Mouse (Mus musculus) left cerebral cortex, postnatal 10 days (tissue): ENCODE results near the gene Tmem184c. TPM values are rescaled to one million over a fixed set of nuclear protein-coding genes. Genes with fewer than 3 reads are reported as not detected.
A peak's percentile ranks its signal among the peaks of the same experiment; 100 is the strongest.

ENCODE experiments used
- DNase-seq, 2 experiments: peaks; one replicate each; pipeline ENCODE4 v3.0.0; 2021 to 2022; ENCODE audit warnings: low spot score in 2 of 2, mixed read lengths in 1 of 2; ENCODE audit errors: extremely low spot score in 1 of 2
- intact Hi-C: fragments of 180-260 bp; cut with DNase I; formaldehyde crosslinking; loops from one replicate; pipeline ENCODE4 v1.15.1; 2025
- total RNA-seq, 2 experiments: library from RNA; stranded (reverse); gene quantifications; 2 replicates each; pipeline ENCODE4 v1.2.3; 2021

Gene Tmem184c
- total RNA-seq, 2 experiments from 2014 or later: 55.4 to 55.5 TPM

- DNase-seq: peak in 1 of 2 experiments; percentile 25
- intact Hi-C loops: no loop called here
These were observed 60.5 kb downstream of the Tmem184c start for GRCm38 (mm10) chr8:77549881-77550580.

- intact Hi-C loops: no loop called here
- peak; percentile 89 to 95 for DNase-seq
These were observed 61.3 kb downstream of the Tmem184c start, which contains the start of gene Prmt9 for GRCm38 (mm10) chr8:77549121-77549706. Gene Prmt9, plus strand, starts transcription at chr8:77549397.

Other genes starting within 250 kb of the Tmem184c start
- gene Arhgap10, start 92.7 kb downstream of the Tmem184c start, total RNA-seq: 10 to 100 TPM; 11.0 TPM
- gene Prmt9, start 61.3 kb downstream of the Tmem184c start, total RNA-seq: 10 to 100 TPM; 25.5 to 29.2 TPM
- 1 to 10 TPM; 5.3 TPM for gene Ednra, start 113.8 kb upstream of the Tmem184c start, total RNA-seq